Mouse (Mus musculus): ENCODE results near the gene Klhl25. TPM values are rescaled to one million over a fixed set of nuclear protein-coding genes. Genes with fewer than 3 reads are reported as not detected.
A peak's percentile ranks its signal among the peaks of the same experiment; 100 is the strongest.
"Not testable (repeated sequence)": the region's sequence is repeated elsewhere in the genome, so short reads cannot be mapped to it uniquely, and the experiment has no call there.

Gene Klhl25
- polyA plus RNA-seq, 1 experiment from 2014 or later = 32.6 TPM

DNA sequence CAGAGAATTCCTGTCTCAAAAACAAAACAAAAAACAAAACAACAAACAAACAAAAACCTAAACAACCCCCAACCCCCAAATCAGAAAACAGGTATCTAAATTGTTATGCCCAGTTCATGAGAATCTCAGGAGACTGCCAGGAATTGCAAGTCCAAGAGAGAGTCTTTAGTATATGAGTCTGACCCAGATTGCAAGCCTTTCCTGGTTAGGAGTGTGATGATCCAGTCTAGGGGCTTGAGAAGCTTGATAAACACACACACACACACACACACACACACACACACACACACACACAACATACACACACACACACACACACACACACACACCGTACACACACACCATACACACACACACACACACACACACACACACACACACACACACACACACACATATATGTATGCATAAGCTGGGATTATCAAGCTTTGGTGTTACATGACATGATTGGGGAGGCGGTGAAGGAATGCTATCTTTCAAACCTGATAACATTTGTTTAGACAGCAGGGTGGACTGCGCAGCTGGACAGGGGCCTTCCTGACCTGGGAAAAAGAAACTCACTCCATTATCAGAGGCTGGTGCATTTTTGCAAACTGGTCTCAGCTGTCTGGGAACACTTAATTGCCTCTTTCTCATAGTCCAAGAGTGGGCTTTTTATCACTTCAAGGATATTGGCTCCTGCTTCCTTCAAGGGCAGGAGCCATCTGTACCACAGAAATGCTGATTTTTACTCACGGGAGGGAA is 21.6 kb upstream of the Klhl25 start:
- Histone ChIP-seq H3K4me3 (no peak overlapping the region), H3K27me3 (no peaks in the 10 kb centered on the region), H3K36me3 (no peaks in the 10 kb centered on the region), H3K27ac (replicated peaks) (no peak overlapping the region), H3K9ac (no peak overlapping the region), H3K4me2 (no peak overlapping the region), H3K9me3 (no peaks in the 10 kb centered on the region), H3K4me1 (replicated peaks) (no peaks in the 10 kb centered on the region)
- WGBS = 61% methylated on average over 3 of the region's 4 CpGs
- no peak for ATAC-seq (ENCODE audit: low FRiP score, low read depth)

GRCm38 (mm10) chr7:75827357-75827756 is 20.8 kb upstream of the Klhl25 start:
- WGBS = 87% methylated on average over 1 of the region's 1 CpGs
- no peak for ATAC-seq (ENCODE audit: low FRiP score, low read depth)
- H3K36me3 ChIP-seq = no peaks in the 10 kb centered on the region
- H3K9ac ChIP-seq = no peak overlapping the region
- no peak overlapping the region for H3K4me3 ChIP-seq
- H3K4me2 ChIP-seq = no peak overlapping the region
- H3K27me3 ChIP-seq = no peaks in the 10 kb centered on the region
- no peaks in the 10 kb centered on the region for H3K4me1 ChIP-seq (replicated peaks)
- H3K9me3 ChIP-seq = no peaks in the 10 kb centered on the region
- no peak overlapping the region for H3K27ac ChIP-seq (replicated peaks)

GRCm38 (mm10) chr7:75827850-75828249 is 20.3 kb upstream of the Klhl25 start:
- Histone ChIP-seq H3K4me1 (replicated peaks) (no peaks in the 10 kb centered on the region), H3K4me3 (no peak overlapping the region), H3K27me3 (no peaks in the 10 kb centered on the region), H3K9me3 (no peaks in the 10 kb centered on the region), H3K27ac (replicated peaks) (no peak overlapping the region), H3K36me3 (no peaks in the 10 kb centered on the region), H3K4me2 (no peak overlapping the region), H3K9ac (no peak overlapping the region)
- 32% methylated on average over 10 of the region's 10 CpGs for WGBS
- peak; percentile 30; the same call in 1 of the 2 replicates for ATAC-seq (ENCODE audit: low FRiP score, low read depth)

GRCm38 (mm10) chr7:75828536-75828935 is 19.6 kb upstream of the Klhl25 start:
- Histone ChIP-seq H3K27me3 (no peaks in the 10 kb centered on the region), H3K4me2 (no peak overlapping the region), H3K4me1 (replicated peaks) (no peaks in the 10 kb centered on the region), H3K9me3 (no peaks in the 10 kb centered on the region), H3K36me3 (no peaks in the 10 kb centered on the region), H3K9ac (no peak overlapping the region), H3K4me3 (no peak overlapping the region), H3K27ac (replicated peaks) (no peak overlapping the region)
- WGBS = 93% methylated on average over 5 of the region's 5 CpGs
- no peak for ATAC-seq (ENCODE audit: low FRiP score, low read depth)

- no peak overlapping the region for H3K4me3 ChIP-seq
- WGBS = 72% methylated on average over 6 of the region's 6 CpGs
- no peaks in the 10 kb centered on the region for H3K4me1 ChIP-seq (replicated peaks)
- H3K36me3 ChIP-seq = no peaks in the 10 kb centered on the region
- no peak overlapping the region for H3K4me2 ChIP-seq
- no peak for ATAC-seq (ENCODE audit: low FRiP score, low read depth)
- no peaks in the 10 kb centered on the region for H3K9me3 ChIP-seq
- no peaks in the 10 kb centered on the region for H3K27me3 ChIP-seq
- H3K27ac ChIP-seq (replicated peaks) = no peak overlapping the region
- H3K9ac ChIP-seq = no peak overlapping the region
Observed at GRCm38 (mm10) chr7:75830251-75831060, 17.7 kb upstream of the Klhl25 start.

DNA sequence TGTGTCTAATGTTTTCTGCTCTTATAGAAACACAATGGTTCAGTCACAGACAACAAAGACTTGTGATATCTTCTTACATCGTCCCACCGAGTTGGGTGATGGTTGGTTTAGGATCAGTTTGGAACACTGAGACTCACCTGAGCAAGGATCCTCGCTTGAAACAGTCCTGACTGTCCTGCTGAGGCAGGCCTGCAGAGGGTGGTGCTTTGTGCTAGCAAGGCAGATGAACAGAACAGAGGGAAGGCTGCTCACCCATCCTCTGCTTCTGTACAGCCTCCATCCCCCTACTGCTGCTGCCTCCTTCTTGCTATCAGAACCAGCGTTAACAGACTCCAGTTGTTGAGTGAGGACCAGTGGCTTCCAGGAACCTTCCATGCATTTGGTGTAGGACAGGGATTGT is 14.2 kb upstream of the Klhl25 start:
- not testable (repeated sequence) for H3K27ac ChIP-seq (replicated peaks); ATAC-seq (ENCODE audit: low FRiP score, low read depth); H3K9ac ChIP-seq; H3K9me3 ChIP-seq; H3K27me3 ChIP-seq; H3K4me1 ChIP-seq (replicated peaks); H3K4me2 ChIP-seq; H3K36me3 ChIP-seq; H3K4me3 ChIP-seq
- WGBS = 74% methylated on average over 3 of the region's 4 CpGs

DNA sequence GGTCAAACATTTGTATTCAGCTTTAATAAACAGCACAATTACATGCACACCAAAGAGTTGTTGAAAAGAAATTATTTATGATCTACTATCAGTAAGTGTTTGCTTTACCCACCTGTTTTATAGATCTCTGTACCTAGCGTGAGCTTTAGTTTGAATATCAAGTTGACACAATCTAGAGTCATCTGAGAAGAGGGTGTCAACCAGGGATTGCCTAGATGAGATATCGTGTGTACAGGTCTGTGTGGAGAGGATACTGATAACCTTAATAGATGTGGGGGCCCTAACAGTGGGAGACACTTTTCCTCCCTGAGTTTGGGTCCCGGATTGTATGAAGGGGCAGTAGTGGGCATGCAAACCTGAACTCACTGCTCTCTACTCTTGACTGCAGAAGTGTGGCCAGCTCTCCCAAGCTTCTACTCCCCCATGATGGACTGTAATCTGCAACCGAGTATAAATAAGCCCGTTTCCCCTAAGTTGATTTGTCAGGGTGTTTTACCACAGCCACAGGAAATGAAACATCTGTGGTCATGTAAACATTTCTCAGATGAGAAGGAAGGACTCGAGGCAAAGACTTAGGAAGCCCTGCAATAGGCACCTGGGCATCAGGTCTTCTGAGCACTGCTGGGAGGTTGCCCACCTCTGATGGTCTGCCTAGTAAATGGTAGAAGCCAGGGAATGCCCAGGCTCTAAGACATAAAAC is 13.0 kb upstream of the Klhl25 start:
- WGBS = 79% methylated on average over 3 of the region's 6 CpGs
- H3K4me1 ChIP-seq (replicated peaks); H3K9ac ChIP-seq; H3K9me3 ChIP-seq; ATAC-seq (ENCODE audit: low FRiP score, low read depth); H3K27ac ChIP-seq (replicated peaks); H3K36me3 ChIP-seq; H3K4me3 ChIP-seq; H3K4me2 ChIP-seq; H3K27me3 ChIP-seq: not testable (repeated sequence)

DNA sequence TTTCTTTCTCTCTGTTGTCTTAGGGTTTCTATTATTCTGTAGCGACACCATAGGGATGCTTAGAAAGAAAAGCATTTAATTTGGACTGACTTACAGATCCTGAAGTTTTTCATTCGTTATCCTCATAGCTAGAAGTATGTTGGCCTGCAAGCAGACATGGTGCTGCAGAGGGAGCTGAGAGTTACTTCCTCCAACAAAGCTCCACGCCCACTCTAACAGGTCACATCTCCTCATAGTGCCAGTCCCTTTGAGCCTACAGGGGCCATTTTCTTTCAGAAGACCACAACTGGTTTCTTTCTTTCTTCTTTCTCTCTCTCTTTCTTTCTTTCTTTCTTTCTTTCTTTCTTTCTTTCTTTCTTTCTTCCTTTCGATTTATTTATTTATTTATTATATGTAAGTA is 8.0 kb upstream of the Klhl25 start:
- no peak for ATAC-seq (ENCODE audit: low FRiP score, low read depth)
- Histone ChIP-seq H3K36me3 (no peaks in the 10 kb centered on the region), H3K9ac (no peak overlapping the region), H3K4me1 (replicated peaks) (no peaks in the 10 kb centered on the region), H3K4me2 (no peak overlapping the region), H3K4me3 (no peak overlapping the region), H3K27me3 (no peaks in the 10 kb centered on the region), H3K9me3 (no peaks in the 10 kb centered on the region), H3K27ac (replicated peaks) (no peak overlapping the region)
- WGBS = 86% methylated on average over 4 of the region's 4 CpGs

DNA sequence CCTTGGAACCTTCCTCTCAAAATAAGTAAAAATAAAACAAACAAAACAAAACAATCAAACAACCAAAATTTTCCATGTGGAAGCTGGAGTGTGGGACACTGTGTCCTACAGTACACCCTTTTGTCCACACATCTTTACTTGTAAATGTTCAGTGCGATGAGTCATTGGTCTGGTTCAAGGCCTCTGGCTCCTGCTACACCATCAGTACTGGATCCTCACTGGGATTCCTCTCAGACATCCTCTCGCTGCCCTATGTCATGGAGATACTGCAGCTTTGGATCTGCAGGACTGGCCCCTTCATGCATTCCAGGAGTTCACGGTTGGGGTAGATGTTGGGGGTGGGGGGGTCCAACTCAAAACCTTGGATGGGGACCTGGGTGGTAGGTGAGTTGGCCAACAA is 5.8 kb upstream of the Klhl25 start:
- Histone ChIP-seq H3K27ac (replicated peaks) (no peak overlapping the region), H3K4me1 (replicated peaks) (peaks cover under 1% of the 10 kb centered on the region), H3K4me3 (no peak overlapping the region), H3K4me2 (no peak overlapping the region), H3K9me3 (no peaks in the 10 kb centered on the region), H3K9ac (no peak overlapping the region), H3K27me3 (no peaks in the 10 kb centered on the region), H3K36me3 (no peaks in the 10 kb centered on the region)
- ATAC-seq (ENCODE audit: low FRiP score, low read depth) = no peak
- WGBS = 95% methylated on average over 3 of the region's 3 CpGs

GRCm38 (mm10) chr7:75845936-75846335 is 2.2 kb upstream of the Klhl25 start:
- Histone ChIP-seq H3K4me2 (no peak overlapping the region), H3K27ac (replicated peaks) (no peak overlapping the region), H3K9me3 (no peaks in the 10 kb centered on the region), H3K27me3 (no peaks in the 10 kb centered on the region), H3K36me3 (no peaks in the 10 kb centered on the region), H3K4me1 (replicated peaks) (peaks cover 23% of the 10 kb centered on the region), H3K4me3 (no peak overlapping the region), H3K9ac (no peak overlapping the region)
- ATAC-seq (ENCODE audit: low FRiP score, low read depth) = no peak
- 92% methylated on average over 1 of the region's 1 CpGs for WGBS

- Histone ChIP-seq H3K4me3 (no peak overlapping the region), H3K9me3 (no peaks in the 10 kb centered on the region), H3K4me1 (replicated peaks) (peaks cover 33% of the 10 kb centered on the region), H3K27me3 (no peaks in the 10 kb centered on the region), H3K27ac (replicated peaks) (no peak overlapping the region), H3K9ac (no peak overlapping the region), H3K36me3 (no peaks in the 10 kb centered on the region), H3K4me2 (no peak overlapping the region)
- no peak for ATAC-seq (ENCODE audit: low FRiP score, low read depth)
- 49% methylated on average over 7 of the region's 7 CpGs for WGBS
Observed at GRCm38 (mm10) chr7:75846942-75847341, 1.2 kb upstream of the Klhl25 start.

DNA sequence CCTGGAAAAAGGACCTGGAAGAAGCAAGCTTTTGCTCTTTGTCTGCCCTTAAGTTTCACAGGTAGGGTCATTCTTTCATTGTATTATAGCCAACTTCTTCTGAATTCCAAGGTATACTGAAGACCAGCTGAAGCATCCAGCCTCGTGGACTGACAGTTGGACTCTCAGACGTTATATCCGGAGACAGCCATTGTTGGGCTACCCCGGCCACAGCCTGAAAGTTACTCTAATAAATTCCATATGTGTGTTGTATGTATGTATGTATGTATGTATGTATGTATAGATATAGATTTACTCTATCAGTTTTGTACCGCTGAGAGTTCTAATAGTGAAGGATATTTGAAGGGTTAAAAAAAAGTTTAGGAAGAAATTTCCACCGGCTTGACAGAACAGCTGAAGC is 621 bp upstream of the Klhl25 start:
- Histone ChIP-seq H3K4me1 (replicated peaks) (peaks cover 38% of the 10 kb centered on the region), H3K27ac (replicated peaks) (peak overlapping the region; percentile 63), H3K4me2 (peak overlapping the region; percentile 94), H3K27me3 (no peaks in the 10 kb centered on the region), H3K9ac (peak overlapping the region; percentile 37; the same call in 1 of the 2 replicates), H3K4me3 (peak overlapping the region; percentile 97), H3K36me3 (no peaks in the 10 kb centered on the region), H3K9me3 (no peaks in the 10 kb centered on the region)
- WGBS = 19% methylated on average over 6 of the region's 6 CpGs
- ATAC-seq (ENCODE audit: low FRiP score, low read depth) = no peak

All from hindbrain, embryonic 15.5 days (tissue).